Mouse (Mus musculus) layer of hippocampus, adult 8-10 months (tissue): ENCODE results near the gene Slc35b1. TPM values are rescaled to one million over a fixed set of nuclear protein-coding genes. Genes with fewer than 3 reads are reported as not detected.
"Not testable (repeated sequence)": the region's sequence is repeated elsewhere in the genome, so short reads cannot be mapped to it uniquely, and the experiment has no call there.

ENCODE experiments used
- DNase-seq, 2 experiments: peaks; one replicate each; pipeline ENCODE4 v3.0.0; 2022; ENCODE audit warnings: low spot score in 2 of 2
- total RNA-seq, 4 experiments: library from RNA; stranded (reverse); gene quantifications; 2 replicates each; pipeline ENCODE4 v1.2.4; 2022

Gene Slc35b1
- total RNA-seq, 4 experiments from 2014 or later: 59.4 to 78.3 (median 73.1) TPM

DNA sequence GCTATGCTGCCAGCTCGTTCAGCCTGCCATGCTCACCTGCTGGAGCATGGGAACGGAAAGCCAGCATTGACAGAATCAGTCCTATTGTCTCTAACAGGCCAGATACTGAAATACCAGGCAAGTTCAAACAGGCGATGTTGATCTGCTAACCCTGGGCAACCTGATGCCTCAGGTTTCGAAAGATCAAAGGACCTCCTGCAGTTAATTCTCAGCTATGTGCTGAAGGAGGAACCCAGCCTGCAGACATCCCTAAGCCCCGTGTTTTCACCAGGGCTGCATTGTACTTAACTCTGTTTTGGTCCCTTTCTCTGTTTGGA, 9.0 kb downstream of the Slc35b1 start:
- DNase-seq: no peak

DNA sequence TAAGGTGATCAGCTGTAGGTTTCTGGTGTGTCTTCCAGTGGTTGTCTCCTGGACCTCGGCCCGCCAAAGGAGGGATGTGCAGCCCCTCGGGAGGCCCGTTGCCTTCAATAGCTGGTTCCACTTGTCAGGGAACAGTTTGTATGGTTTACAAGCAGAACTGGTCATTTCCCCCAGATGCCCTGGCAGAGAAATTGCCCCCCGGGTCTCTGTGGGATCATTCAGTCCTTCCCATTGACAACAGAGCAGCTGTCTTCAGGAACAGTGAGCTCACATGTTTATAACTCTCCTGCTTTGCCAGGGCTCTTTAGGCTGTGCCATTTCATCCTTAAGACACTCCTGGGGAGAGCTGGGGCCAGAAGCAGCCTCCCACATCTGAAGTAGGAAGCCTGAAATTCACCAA, 9.6 kb downstream of the Slc35b1 start:
- no peak for DNase-seq

DNA sequence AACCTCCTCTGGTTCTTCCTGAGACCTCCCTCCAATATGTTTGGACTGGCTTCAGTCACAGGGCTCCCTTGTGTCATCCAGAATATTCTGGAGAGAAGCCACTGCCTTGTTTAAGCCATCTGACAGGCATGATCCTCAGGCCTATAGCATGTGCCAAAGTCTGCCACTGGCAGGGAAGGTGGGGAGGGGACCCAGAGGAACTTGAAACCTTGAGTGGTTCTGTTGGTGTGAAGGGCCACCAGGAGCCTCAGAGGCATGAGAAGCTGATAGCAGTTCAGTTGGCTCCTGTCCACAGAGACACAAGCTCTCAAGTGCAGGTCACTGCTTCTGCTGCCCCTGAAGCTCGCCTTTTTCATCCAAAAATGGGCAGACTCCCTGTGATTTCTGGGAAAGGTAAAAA, 12.1 kb downstream of the Slc35b1 start:
- DNase-seq: no peak

DNA sequence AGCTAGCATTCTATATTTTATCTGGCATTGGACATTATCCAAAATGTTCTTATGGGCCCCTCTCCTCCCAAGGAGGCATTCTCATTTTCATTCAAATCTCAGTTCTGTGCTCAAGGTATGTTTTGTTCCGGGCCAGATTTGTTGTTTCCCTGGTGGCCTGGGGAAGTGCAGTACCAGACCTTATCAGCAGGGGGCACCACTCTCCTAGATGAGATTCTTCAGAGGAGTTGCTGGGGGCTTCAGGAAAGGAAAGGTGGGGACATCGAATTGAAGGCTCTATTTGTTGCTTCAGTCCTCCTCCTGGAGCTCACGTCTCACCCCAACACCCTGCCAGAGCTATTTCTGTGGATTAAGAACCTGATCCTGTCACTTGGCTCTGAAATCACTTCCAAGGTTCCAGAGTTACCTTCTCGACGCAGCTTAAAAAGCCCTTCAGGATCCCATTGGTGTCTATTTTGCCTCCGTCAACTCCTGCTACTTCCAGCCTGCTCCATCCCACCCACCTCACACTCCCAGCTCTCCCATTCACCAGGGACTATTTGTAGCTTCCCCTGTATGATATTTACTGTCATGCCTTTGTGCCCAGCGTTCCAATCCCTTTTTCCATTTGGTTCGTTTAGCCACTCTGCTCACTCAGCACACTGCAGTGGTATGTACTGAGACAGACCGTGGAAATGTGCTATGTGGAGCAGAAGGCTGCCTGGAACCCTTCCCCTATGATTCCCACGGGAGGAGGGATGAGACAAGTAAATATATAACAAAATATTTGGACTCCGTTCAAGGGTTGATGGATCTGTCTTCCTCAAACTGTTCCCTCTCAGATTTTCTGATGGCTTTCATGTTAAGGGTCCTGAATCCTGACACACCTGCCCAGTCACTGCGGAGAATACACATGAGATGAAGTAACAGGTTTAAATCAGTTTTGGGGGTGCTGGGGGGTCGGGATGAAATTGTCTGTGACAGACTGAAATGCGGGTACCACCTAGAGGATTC, 13.6 kb downstream of the Slc35b1 start:
- peak in 1 of 2 experiments; percentile 80 for DNase-seq

DNA sequence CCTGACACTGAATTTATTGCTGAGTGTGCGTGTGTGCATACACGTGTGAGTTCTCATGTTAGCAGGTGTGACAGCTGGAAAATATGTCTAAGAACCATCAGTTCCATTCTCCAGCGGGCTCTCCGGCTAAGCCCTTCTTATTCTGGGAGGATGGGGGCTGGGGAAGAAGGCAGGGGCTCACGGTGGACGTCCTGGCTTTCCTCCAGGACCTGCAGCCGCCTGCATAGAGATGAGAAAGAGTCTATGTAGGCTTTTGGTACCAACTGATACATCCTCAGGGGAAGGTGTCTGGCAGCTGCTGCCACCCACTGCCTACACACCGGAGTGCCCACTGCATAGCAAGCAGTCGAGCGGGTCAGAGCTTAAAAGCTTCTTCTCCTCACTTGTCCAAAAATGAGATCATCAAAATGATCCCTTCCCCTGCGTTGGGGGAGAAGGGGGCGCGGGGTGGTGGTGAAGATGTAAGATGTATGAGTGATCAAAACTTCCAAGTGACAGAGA, 15.1 kb downstream of the Slc35b1 start:
- no peak for DNase-seq

DNA sequence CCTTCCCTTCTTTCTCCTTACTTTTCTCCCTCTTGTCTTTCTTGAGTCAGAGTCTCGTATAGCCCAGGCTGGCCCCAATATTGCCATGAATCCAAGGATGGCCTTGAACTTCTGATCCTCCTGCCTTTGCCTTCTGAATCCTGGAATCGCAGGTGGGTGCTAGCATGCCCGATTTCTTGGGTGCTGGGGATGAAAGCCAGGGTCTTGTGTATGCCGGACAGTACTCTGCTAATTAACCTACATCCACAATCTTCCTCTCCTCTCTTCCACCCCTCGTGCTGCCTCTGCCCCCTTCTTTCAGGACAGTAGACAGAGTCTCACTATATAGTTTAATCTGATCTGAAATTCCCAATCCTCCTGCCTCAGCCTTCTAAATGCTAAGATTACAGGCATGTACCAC, 17.1 kb downstream of the Slc35b1 start:
- DNase-seq: no peak

DNA sequence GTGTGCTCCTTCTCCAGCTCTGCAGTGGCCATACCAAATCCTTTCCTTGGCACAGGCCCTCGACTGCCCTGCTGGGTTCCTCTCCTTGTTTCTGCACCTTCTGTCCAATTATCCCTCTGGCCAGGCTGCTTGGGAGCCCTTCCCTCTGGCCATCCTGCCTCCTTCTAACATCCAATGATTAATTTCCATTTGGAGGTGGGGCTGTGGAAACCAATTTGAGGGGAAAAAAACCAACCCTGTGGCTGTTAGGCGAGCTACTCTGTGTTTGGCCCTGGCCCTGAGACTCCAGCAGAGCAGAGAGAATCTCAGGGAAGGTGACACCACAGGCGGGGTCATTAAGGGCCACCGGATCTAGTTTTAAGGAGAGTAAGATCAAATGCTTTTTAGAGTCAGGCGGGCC, 17.7 kb downstream of the Slc35b1 start:
- no peak for DNase-seq

DNA sequence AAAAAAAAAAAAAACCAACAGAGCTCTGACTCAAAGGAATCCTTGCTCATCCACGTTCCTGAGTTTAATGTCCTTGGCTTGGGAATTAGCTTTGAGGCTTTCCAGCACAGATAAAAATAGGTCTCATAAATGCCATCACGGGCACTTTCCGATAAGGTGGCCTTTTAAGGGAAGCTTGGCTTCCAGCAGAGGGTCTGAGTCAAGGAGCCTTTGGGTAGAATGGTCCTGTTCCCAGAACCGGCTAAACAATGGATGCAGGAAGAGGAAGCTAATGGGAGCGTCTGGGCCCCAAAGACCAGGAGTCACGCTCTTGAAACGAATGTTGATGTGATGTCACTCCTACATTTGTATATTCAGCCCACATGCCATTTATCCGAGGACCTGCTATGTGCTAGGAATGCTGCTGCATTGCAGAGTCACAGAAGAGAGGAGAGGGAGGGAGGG, 18.2 kb downstream of the Slc35b1 start:
- DNase-seq: no peak

DNA sequence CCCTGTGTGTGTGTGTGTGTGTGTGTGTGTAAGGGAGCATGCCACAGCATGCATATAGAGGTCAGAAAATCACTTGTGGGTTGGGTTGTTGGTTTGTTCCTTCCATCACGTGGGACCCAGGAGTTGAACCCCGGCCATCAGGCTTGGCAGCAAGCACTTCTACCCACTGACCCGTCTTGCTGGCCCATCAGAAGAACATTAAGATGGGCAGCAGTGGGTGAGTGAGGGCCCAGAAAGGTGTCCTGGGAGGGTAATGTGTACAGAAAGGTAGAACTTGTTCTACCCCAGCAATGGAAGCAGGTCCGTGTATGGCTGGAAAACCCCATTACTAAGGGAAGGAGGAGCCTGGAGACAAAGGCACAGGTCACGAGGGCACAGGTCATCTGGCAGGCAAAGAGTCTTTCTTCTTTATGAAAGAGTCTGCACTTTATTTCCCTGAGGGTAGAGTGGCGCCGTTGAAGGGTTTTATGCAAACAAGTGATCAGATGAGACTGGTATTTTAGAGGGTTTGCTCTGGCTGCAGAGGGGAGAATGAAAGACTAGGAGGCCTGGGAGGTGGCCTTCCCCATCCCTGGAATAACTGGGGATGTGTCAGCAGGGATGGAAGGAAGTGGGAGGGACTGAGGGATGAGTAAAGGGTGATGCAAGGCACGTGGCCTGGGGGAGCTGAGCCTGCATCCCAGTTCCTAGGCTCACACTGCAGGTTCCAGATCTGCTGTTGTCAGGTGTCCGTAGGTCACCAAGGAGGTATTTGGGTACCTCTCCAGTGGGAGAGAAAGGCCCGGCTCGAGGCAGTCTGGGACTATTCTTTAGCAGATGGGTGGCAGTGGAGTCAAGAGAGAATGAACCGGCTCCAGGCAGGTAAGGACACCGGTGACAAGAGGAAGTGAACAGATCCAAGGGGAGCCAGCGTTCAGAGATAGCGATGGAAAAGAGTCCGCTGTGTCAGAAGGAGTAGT, 19.2 kb downstream of the Slc35b1 start:
- DNase-seq: no peak

DNA sequence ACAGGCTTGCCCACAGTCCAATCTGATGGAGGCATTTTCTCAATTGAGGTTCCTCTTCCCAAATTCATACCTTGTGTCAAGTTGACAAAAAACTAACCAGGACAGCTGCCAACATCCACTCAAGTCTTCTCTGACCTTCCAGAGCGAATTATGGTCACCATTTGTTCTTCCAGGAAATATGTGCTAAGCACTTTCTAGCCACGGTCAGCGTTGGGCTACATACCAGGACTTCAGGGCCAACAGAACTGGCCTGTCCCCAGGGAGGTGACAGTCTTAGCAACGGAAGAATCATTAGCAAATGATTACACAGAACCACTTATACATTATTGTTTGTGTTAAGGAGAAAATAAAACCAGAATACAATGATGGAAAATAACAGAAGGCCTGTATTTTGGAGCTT, 21.3 kb downstream of the Slc35b1 start:
- no peak for DNase-seq

DNA sequence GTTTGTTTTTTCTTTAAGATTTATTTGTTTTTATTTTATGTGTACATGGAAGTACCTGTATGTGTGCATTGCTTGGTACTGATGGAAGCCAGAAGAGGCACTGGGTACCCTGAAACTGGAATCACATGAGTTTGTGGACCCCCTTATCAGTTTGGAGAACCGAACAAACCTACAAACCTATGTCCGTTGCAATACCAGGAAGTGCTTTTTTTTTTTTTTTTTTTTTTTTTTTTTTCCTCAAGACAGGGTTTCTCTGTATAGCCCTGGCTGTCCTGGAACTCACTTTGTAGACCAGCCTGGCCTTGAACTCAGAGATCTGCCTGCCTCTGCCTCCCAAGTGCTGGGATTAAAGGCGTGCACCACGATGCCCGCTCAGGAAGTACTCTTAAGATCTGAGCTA, 21.9 kb downstream of the Slc35b1 start:
- DNase-seq: not testable (repeated sequence)

DNA sequence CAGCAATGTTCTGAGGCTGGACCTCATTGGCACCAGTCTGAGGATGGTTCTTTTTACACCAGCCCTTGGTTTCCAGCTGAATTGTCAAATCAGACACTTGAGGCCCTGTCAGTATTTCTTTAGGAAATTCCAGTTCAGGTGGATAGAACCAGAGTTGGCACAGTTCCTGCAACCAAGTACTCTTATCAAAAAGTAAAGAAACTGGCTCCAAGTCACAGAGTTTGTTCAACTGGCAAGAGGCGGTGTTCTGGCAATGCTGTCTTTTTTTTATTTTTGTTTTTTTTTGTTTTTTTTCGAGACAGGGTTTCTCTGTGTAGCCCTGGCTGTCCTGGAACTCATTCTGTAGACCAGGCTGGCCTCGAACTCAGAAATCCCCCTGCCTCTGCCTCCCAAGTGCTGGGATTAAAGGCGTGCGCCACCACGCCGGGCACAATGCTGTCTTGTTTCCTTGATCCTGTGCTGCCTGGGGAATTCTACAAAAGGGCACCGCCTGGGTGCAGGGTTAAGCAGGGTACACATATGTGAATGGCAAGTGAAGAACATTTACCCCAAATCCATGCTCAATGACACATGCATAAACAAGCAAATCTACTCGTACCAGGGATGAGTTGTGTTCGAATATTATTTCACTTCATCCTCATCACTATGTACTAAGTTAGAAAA, 25.1 kb downstream of the Slc35b1 start:
- no peak for DNase-seq

DNA sequence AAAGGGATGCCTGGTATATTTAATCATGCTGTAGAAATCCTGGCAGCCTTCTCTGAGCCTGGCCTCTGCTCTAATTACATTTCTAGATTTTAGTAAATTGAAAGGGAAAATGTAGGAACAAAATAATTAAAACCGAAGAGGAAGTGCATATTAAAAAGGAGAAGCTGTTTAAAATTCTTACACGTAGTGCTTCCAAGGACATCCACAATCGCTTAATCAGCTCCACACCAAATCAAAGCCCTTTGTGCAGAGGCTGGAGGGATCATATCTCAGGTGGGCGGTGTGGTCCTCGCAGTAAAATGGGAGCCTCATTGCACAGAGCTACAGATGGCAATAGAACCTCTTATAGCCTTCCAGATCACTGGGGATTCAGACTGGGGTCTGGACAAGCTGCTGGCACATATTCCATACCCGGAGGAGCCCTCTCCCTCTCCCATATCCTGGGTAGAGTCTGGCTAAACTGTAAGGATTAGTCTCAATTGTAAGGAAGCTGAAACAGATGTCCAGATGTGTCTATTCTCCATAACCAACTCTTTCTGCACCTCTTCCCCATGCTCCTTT, 27.0 kb downstream of the Slc35b1 start:
- no peak for DNase-seq

DNA sequence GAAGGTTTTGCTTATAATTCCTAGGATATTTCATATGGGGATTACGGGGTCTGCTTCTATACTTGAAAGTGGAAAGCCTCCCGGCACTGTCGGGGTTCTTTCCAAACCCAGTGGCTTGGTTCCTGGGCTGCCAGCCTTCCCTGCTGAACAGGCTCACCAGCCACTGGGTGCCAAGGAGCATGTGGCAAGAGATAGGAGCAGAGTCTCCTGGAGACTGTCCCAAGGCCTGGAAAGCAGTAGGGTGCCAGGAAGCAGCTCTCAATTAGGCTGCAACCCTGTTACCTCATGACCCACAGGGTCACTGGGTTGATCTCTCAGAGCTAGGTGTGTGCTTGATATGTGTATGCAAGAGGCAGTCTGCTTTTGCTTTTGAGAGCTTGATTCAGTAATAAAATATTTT, 28.1 kb downstream of the Slc35b1 start:
- no peak for DNase-seq

DNA sequence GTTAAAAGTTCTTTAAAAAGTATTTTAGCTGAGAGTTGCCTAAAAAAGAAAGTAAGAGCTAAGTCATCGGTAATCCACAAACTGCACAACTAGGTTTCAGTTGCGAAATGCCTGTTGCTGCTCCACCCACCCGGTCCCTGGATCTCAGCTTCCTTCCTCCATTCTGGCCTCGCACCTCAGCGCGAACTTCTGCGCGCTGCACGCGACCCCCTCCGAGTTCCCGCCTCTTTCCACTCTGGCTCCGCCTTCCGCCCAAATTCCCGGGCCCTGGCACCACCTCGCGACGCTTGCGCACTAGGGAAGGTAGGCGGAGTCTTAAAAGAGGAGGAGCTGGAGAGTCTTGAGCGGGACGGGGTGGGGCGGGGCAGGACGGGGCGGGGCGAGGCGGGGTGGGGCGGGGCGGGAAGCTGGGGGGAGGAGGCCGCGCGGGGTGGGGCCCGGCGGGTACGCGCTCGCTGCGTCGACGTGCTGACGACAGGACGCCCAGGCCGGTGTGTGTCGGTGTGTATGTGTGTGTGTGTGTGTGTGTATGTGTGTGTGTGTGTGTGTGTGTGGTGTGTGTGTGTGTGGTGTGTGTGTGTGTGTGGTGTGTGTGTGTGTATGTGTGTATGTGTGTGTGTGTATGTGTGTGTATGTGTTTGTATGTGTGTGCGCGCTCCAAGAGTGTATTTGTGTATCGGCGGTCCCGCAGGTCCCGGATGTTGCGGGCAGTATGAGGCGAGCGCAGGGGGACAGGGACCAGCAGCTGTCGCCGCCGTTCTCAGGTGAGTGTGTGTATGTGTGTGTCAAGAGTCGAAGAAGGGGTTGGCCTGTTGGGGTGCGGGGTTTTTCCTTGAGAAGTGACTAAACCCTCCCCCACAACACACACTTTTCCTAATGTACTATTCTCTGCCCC, 29.4 kb downstream of the Slc35b1 start, which contains the start of gene Spop:
Gene Spop (plus strand): TSS at position 440 of the 895 bp plus-strand sequence.
- peak; percentile 81 to 84 for DNase-seq

DNA sequence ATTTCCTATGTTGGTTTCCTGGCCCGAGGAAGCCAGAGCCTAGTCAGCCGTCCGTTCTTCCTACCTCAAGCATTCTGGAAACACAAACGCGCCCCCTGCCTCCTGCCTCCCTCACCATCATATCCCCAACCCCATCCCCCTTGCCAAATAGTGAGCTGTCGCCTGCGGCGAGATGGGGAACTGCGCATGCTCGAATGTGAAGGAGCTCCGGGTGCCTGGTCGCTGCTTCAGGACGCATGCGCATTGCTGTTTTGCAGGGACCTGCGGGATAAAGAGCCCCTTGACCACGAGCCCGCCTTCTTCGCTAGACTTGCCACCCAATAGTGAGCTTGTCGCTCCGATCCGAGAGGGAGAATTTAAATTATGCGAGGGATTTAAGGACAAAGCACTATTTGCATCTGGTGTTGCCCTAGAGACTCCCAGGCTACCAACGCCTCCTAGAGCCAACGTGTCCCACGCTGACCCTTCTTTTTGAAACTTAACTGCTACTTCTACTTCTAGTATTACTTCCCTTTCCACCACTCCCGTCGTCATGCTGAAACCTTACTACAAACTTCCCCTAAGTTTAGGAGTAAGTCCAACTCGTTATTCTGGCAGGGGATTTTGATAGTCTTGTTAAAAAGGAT, 30.2 kb downstream of the Slc35b1 start:
- peak; percentile 94 to 95 for DNase-seq

DNA sequence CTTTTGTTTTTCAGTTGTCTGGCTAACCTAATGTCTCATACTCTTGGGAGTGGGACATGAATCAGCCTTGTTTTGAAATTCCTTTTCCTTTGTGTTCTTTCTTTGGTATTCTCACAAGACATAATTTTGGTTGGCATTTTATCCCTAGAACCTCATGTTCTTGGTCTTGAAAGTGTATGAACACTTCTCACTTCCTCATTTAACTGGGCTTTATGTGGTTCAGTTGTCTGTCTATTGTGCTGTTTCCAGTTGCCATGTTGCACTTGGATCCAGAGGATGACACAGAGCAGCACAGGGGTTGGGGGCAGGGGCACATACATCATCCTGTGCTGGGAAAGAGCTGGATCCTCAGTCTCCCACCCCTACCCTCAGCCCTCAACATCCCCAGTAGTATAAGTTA, 31.4 kb downstream of the Slc35b1 start:
- no peak for DNase-seq

DNA sequence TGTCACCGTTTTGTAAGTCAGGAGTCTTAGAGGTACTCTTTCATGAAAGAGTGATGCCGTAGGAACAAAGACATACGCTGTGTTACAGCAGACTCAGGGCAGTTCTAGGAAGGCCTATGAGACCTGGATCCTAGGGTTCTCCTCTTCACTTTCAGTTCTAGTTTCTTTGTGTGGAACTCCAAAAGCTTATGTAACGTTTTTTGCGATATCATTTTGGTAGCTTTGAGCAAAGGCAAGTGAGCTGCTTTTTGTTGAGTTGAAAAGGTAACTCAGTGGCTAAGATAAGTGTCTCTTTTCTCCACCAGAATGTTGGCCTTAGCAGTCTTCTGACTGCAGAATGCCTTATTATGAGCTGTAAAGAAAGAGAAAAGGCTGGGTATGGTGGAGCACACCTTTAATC, 32.8 kb downstream of the Slc35b1 start:
- no peak for DNase-seq

DNA sequence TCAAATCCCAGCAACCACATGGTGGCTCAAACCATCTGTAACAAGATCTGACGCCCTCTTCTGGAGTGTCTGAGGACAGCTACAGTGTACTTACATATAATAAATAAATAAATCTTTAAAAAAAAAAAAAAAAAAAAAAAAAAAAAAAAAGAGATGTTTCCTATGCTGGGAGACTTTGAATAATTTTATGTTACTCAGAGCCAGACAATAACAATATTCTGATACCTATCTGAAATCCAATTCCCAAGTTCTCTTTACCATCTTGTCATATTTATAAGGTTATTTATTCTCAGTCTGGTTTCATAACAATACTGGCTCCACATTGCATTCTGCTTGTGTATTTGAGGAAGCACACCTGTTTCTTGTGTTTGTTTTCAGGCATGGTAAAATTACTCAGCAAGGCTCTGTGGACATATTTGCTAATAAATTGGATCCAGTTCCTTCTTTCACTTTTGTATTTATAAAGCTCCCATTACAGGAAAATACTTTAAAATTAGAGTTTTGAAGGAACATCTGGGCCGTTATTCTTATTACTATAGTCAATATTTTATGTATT, 36.5 kb downstream of the Slc35b1 start:
- no peak for DNase-seq
